Mouse (Mus musculus) limb, embryonic 15.5 days (tissue): Measurements from ENCODE around the gene Cntnap2. TPM values are rescaled to one million over a fixed set of nuclear protein-coding genes. Genes with fewer than 3 reads are reported as not detected.

Source experiments
- ATAC-seq: fragments of 200-750 bp; cut with Nextera tagmentation; 2 replicates; pipeline ENCODE4 v1.8.0; 2017; ENCODE audit warnings: low read depth, moderate TSS enrichment; ENCODE audit not compliant: insufficient number of reproducible peaks, low FRiP score, low TSS enrichment
- H3K27ac ChIP-seq: fragments of 300-500 bp; sonication (generic); 2 replicates; pipeline ENCODE4 v1.5.1; 2015; ENCODE audit warnings: moderate library complexity, mild to moderate bottlenecking, inconsistent platforms
- H3K27me3 ChIP-seq: fragments of 300-500 bp; sonication (generic); 2 replicates; pipeline ENCODE4 v1.6.1; 2015; ENCODE audit warnings: inconsistent platforms
- H3K36me3 ChIP-seq: fragments of 300-500 bp; sonication (generic); 2 replicates; pipeline ENCODE4 v1.6.1; 2015; ENCODE audit warnings: inconsistent platforms
- H3K4me1 ChIP-seq: fragments of 300-500 bp; sonication (generic); 2 replicates; pipeline ENCODE4 v1.6.1; 2015; ENCODE audit warnings: inconsistent platforms
- H3K4me2 ChIP-seq: fragments of 300-500 bp; sonication (generic); 2 replicates; pipeline ENCODE4 v1.6.1; 2015; ENCODE audit warnings: mild to moderate bottlenecking, inconsistent platforms
- H3K4me3 ChIP-seq: fragments of 300-500 bp; sonication (generic); 2 replicates; pipeline ENCODE4 v1.5.1; 2015; ENCODE audit warnings: mild to moderate bottlenecking, inconsistent platforms
- H3K9ac ChIP-seq: fragments of 300-500 bp; sonication (generic); 2 replicates; pipeline ENCODE4 v1.6.1; 2015; ENCODE audit warnings: inconsistent platforms
- H3K9me3 ChIP-seq: fragments of 300-500 bp; sonication (generic); 2 replicates; pipeline ENCODE4 v1.6.1; 2016; ENCODE audit warnings: inconsistent platforms
- WGBS: fragments of 180-500 bp; shearing (Covaris S2); methylation state at CpG from one replicate; pipeline ENCODE4 v1.1.7; 2015; 5-methylcytosine and 5-hydroxymethylcytosine counted together
- polyA plus RNA-seq: library from polyadenylated mRNA; unstranded; fragments of >200 nt; fragmentation: Nextera tagmentation; extraction: Ambion mirVana; gene quantifications from 2 replicates; pipeline ENCODE4 v1.2.1, GENCODE M21; 2015

Gene Cntnap2
- polyA plus RNA-seq, 1 experiment from 2014 or later, result 1.9 TPM

GRCm38 (mm10) chr6:45345953-45346352, 286.8 kb downstream of the Cntnap2 start:
- Histone ChIP-seq H3K9me3 (no peaks in the 10 kb centered on the region), H3K4me2 (no peak overlapping the region), H3K27ac (no peak overlapping the region), H3K9ac (no peak overlapping the region), H3K4me3 (no peak overlapping the region), H3K4me1 (no peaks in the 10 kb centered on the region), H3K36me3 (no peaks in the 10 kb centered on the region), H3K27me3 (no peaks in the 10 kb centered on the region)
- ATAC-seq, result no peak

GRCm38 (mm10) chr6:45366442-45366841, 307.3 kb downstream of the Cntnap2 start:
- Histone ChIP-seq H3K4me1 (no peaks in the 10 kb centered on the region; the same call in 1 of the 2 replicates), H3K27ac (no peak overlapping the region), H3K36me3 (no peaks in the 10 kb centered on the region), H3K4me2 (no peak overlapping the region), H3K4me3 (no peak overlapping the region), H3K27me3 (no peaks in the 10 kb centered on the region), H3K9ac (no peak overlapping the region), H3K9me3 (no peaks in the 10 kb centered on the region)
- WGBS, result 3% methylated on average over 1 of the region's 1 CpGs
- ATAC-seq, result no peak

- Histone ChIP-seq H3K4me2 (no peak overlapping the region), H3K9me3 (no peaks in the 10 kb centered on the region), H3K9ac (no peak overlapping the region), H3K27ac (no peak overlapping the region), H3K36me3 (no peaks in the 10 kb centered on the region), H3K4me1 (no peaks in the 10 kb centered on the region), H3K4me3 (no peak overlapping the region), H3K27me3 (no peaks in the 10 kb centered on the region)
- ATAC-seq, result no peak
- WGBS, result 65% methylated on average over 7 of the region's 7 CpGs
Observed at GRCm38 (mm10) chr6:45381126-45381525, 322.0 kb downstream of the Cntnap2 start.

GRCm38 (mm10) chr6:45389034-45389433, 329.9 kb downstream of the Cntnap2 start:
- Histone ChIP-seq H3K27me3 (no peaks in the 10 kb centered on the region), H3K4me3 (no peak overlapping the region), H3K4me2 (no peak overlapping the region), H3K4me1 (no peaks in the 10 kb centered on the region), H3K36me3 (no peaks in the 10 kb centered on the region), H3K9ac (no peak overlapping the region), H3K9me3 (no peaks in the 10 kb centered on the region), H3K27ac (no peak overlapping the region)
- 25% methylated on average over 1 of the region's 1 CpGs for WGBS
- ATAC-seq, result no peak

GRCm38 (mm10) chr6:45413629-45414028, 354.5 kb downstream of the Cntnap2 start:
- Histone ChIP-seq H3K4me1 (no peaks in the 10 kb centered on the region), H3K9ac (no peak overlapping the region), H3K27ac (no peak overlapping the region), H3K36me3 (no peaks in the 10 kb centered on the region), H3K9me3 (no peaks in the 10 kb centered on the region), H3K4me3 (no peak overlapping the region), H3K27me3 (no peaks in the 10 kb centered on the region), H3K4me2 (no peak overlapping the region)
- ATAC-seq, result no peak
- 77% methylated on average over 2 of the region's 2 CpGs for WGBS

- H3K4me2 ChIP-seq, result no peak overlapping the region
- H3K4me1 ChIP-seq, result no peaks in the 10 kb centered on the region
- no peaks in the 10 kb centered on the region for H3K9me3 ChIP-seq
- ATAC-seq, result no peak
- H3K36me3 ChIP-seq, result no peaks in the 10 kb centered on the region
- H3K4me3 ChIP-seq, result no peak overlapping the region
- 74% methylated on average over 1 of the region's 1 CpGs for WGBS
- H3K9ac ChIP-seq, result no peak overlapping the region
- no peaks in the 10 kb centered on the region for H3K27me3 ChIP-seq
- no peak overlapping the region for H3K27ac ChIP-seq
Observed at GRCm38 (mm10) chr6:45455424-45455823, 396.3 kb downstream of the Cntnap2 start.

GRCm38 (mm10) chr6:45518221-45518620, 459.1 kb downstream of the Cntnap2 start:
- no peak overlapping the region for H3K9ac ChIP-seq
- no peaks in the 10 kb centered on the region for H3K9me3 ChIP-seq
- WGBS, result 73% methylated on average over 3 of the region's 3 CpGs
- no peak overlapping the region for H3K4me3 ChIP-seq
- no peaks in the 10 kb centered on the region for H3K36me3 ChIP-seq
- no peak for ATAC-seq
- no peak overlapping the region for H3K27ac ChIP-seq
- no peaks in the 10 kb centered on the region for H3K27me3 ChIP-seq
- no peak overlapping the region for H3K4me2 ChIP-seq
- H3K4me1 ChIP-seq, result no peaks in the 10 kb centered on the region

GRCm38 (mm10) chr6:45536999-45537398, 477.8 kb downstream of the Cntnap2 start:
- no peak for ATAC-seq

GRCm38 (mm10) chr6:45544319-45544875, 485.2 kb downstream of the Cntnap2 start:
- Histone ChIP-seq H3K9ac (no peak overlapping the region), H3K9me3 (no peaks in the 10 kb centered on the region), H3K27me3 (no peaks in the 10 kb centered on the region), H3K4me1 (no peaks in the 10 kb centered on the region), H3K36me3 (no peaks in the 10 kb centered on the region), H3K4me3 (no peak overlapping the region), H3K4me2 (no peak overlapping the region), H3K27ac (no peak overlapping the region)
- no peak for ATAC-seq
- 75% methylated on average over 7 of the region's 7 CpGs for WGBS

More at GRCm38 (mm10) chr6:45536999-45537398, 477.8 kb downstream of the Cntnap2 start:
- Histone ChIP-seq H3K9me3 (no peaks in the 10 kb centered on the region), H3K4me1 (no peaks in the 10 kb centered on the region), H3K4me2 (no peak overlapping the region), H3K27ac (no peak overlapping the region), H3K9ac (no peak overlapping the region), H3K27me3 (no peaks in the 10 kb centered on the region), H3K36me3 (no peaks in the 10 kb centered on the region), H3K4me3 (no peak overlapping the region)
- WGBS, result 59% methylated on average over 2 of the region's 2 CpGs

GRCm38 (mm10) chr6:45559724-45560123, 500.6 kb downstream of the Cntnap2 start:
- Histone ChIP-seq H3K27me3 (no peaks in the 10 kb centered on the region), H3K27ac (no peak overlapping the region), H3K4me1 (no peaks in the 10 kb centered on the region), H3K4me2 (no peak overlapping the region), H3K9ac (no peak overlapping the region), H3K4me3 (no peak overlapping the region), H3K9me3 (no peaks in the 10 kb centered on the region), H3K36me3 (no peaks in the 10 kb centered on the region)
- WGBS, result 81% methylated on average over 1 of the region's 1 CpGs
- ATAC-seq, result no peak

- WGBS, result 70% methylated on average over 6 of the region's 6 CpGs
- H3K27ac ChIP-seq, result no peak overlapping the region
- no peak overlapping the region for H3K4me3 ChIP-seq
- no peak overlapping the region for H3K9ac ChIP-seq
- ATAC-seq, result no peak
- H3K36me3 ChIP-seq, result no peaks in the 10 kb centered on the region
- H3K9me3 ChIP-seq, result no peaks in the 10 kb centered on the region
- H3K27me3 ChIP-seq, result no peaks in the 10 kb centered on the region
- H3K4me1 ChIP-seq, result no peaks in the 10 kb centered on the region
- no peak overlapping the region for H3K4me2 ChIP-seq
Observed at GRCm38 (mm10) chr6:45584467-45585094, 525.4 kb downstream of the Cntnap2 start.

- H3K4me2 ChIP-seq, result no peak overlapping the region
- H3K27ac ChIP-seq, result no peak overlapping the region
- ATAC-seq, result no peak
- no peaks in the 10 kb centered on the region for H3K27me3 ChIP-seq
- no peak overlapping the region for H3K9ac ChIP-seq
- H3K4me1 ChIP-seq, result no peaks in the 10 kb centered on the region
- H3K36me3 ChIP-seq, result no peaks in the 10 kb centered on the region
- H3K9me3 ChIP-seq, result no peaks in the 10 kb centered on the region
- H3K4me3 ChIP-seq, result no peak overlapping the region
Observed at GRCm38 (mm10) chr6:45589084-45589483, 529.9 kb downstream of the Cntnap2 start.

GRCm38 (mm10) chr6:45647017-45647416, 587.9 kb downstream of the Cntnap2 start:
- Histone ChIP-seq H3K4me2 (no peak overlapping the region), H3K4me1 (no peaks in the 10 kb centered on the region), H3K4me3 (no peak overlapping the region), H3K9me3 (no peaks in the 10 kb centered on the region), H3K36me3 (no peaks in the 10 kb centered on the region), H3K27me3 (no peaks in the 10 kb centered on the region), H3K9ac (no peak overlapping the region), H3K27ac (no peak overlapping the region)
- no peak for ATAC-seq
